Mouse (Mus musculus): ENCODE results near the gene Ppp1r27. TPM values are rescaled to one million over a fixed set of nuclear protein-coding genes. Genes with fewer than 3 reads are reported as not detected.

Ppp1r27 gene
- total and polyA plus RNA-seq, 3 experiments: 0.34 to 0.96 TPM; not detected in 1

DNA sequence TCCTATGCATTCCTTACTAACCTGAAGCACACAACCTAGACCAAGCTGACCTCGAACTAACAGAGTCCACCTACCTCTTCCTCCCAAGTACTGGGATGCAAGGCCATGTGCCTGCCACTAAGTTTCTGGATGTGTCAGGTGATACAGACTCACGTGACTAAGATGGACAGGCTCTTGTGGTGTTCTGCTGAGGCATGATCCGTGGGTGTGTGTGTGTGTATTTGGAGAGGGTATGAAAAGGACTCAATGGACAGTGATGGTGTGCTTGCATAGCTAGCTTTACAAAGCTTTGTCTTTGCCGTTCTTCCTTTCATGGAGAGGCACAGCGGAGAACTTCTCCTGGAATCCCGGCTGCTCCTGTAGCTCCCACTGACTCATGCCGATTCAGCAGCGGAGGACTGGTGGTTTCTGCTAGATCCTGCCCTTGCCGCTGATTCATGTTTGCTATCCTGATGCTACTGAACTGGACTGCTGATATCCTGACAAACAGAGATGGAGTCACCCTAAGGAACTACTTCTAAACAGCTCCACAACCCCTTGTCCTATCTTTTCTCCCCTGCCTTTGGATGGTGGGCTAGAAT is 42.6 kb downstream of the Ppp1r27 start:
- Histone ChIP-seq H3K9ac (ENCODE audit: low read depth, low read length) (no peak overlapping the region), H3K36me3 (ENCODE audit: control insufficient read depth, insufficient read depth, low read length) (no peaks in the 10 kb centered on the region), H3K4me3 (no peak overlapping the region), H3K79me2 (replicated peaks; ENCODE audit: control insufficient read depth, insufficient read depth, low read length) (no peaks in the 10 kb centered on the region), H3K27me3 (ENCODE audit: control insufficient read depth, insufficient read depth, low read length) (no peaks in the 10 kb centered on the region), H3K27ac (no peak overlapping the region), H3K4me1 (ENCODE audit: control insufficient read depth, insufficient read depth, low read length) (peaks cover 2% of the 10 kb centered on the region; the same call in 1 of the 2 replicates)
- 79% methylated on average over 9 of the region's 9 CpGs for WGBS
- intact Hi-C loops (cut with DNase I): no loop called here
- TF ChIP-seq EP300 (IDR thresholded peaks at IDR 0.05; ENCODE audit: insufficient read depth, low read depth, low read length) (no peak), POLR2A (IDR thresholded peaks at IDR 0.05; ENCODE audit: insufficient read depth, low read depth, low read length) (no peak), CTCF (IDR thresholded peaks at IDR 0.05) (no peak)
- no peak for DNase-seq

DNA sequence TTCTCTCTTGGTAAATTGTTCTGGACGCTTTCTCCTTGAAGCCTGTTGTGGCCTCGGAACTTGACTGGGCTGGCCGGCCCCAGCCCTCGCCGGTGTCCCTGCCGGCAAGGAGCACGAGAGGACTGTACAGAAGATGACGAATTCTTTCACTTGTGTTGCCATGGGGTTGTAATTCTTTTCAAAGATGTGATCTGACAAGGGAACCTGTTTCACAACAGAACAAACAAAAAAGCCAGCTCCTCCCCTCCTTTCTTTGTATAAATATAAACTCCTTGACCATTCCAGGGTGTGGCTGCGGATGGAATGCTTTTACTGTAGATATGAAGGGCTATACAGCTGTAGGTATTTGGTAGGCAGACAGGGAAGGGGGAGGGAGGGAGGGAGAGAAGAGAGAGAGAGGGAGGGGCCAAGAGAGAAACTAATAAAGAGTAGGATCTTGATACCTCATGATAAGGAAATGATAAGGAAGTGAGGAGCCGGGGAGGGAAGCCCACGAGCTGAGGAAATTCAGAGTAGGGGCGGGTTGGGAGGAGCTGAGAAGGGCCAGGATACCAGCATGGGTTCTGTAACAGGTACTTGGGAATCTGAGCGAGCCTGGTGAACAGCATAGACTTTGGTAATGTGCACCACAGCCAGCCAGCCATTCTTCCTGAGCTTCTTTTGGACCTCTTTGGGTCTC is 43.2 kb downstream of the Ppp1r27 start:
- H3K27ac ChIP-seq: no peak overlapping the region

DNA sequence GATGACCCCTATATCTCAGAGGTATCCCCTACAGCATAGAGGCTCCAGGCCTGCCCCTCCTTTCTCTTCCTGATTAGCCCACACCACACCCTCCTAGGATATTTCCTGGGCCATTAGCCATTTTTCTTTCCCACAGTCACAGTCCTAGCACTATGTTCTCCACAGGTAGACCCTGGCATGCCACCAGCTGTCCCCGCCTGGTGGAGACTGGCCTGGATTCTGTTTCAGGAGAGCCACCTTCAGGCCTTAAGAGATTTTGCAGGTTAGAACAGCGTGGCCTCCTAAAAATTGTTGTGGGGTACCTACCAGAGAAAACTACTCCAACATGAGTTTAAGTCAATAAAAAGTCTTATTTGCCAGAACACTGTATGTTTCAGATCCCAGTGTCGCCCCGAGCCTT is 44.0 kb downstream of the Ppp1r27 start:
- intact Hi-C loops (cut with DNase I): no loop called here
- no peak overlapping the region for H3K27ac ChIP-seq
- peaks cover 2% of the 10 kb centered on the region; the same call in 1 of the 2 replicates for H3K4me1 ChIP-seq (ENCODE audit: control insufficient read depth, insufficient read depth, low read length)
- H3K9ac ChIP-seq (ENCODE audit: low read depth, low read length): no peak overlapping the region
- DNase-seq: no peak
- H3K4me3 ChIP-seq: no peak overlapping the region
- 64% methylated on average over 4 of the region's 4 CpGs for WGBS
- no peaks in the 10 kb centered on the region for H3K79me2 ChIP-seq (replicated peaks; ENCODE audit: control insufficient read depth, insufficient read depth, low read length)
- TF ChIP-seq POLR2A (IDR thresholded peaks at IDR 0.05; ENCODE audit: insufficient read depth, low read depth, low read length) (no peak), CTCF (IDR thresholded peaks at IDR 0.05) (peak; percentile 54)
- H3K36me3 ChIP-seq (ENCODE audit: control insufficient read depth, insufficient read depth, low read length): no peaks in the 10 kb centered on the region
- no peaks in the 10 kb centered on the region for H3K27me3 ChIP-seq (ENCODE audit: control insufficient read depth, insufficient read depth, low read length)

More for the DNA sequence above, 43.2 kb downstream of the Ppp1r27 start:
- H3K4me1 ChIP-seq (ENCODE audit: control insufficient read depth, insufficient read depth, low read length): peaks cover 2% of the 10 kb centered on the region; the same call in 1 of the 2 replicates
- TF ChIP-seq POLR2A (IDR thresholded peaks at IDR 0.05; ENCODE audit: insufficient read depth, low read depth, low read length) (no peak), CTCF (IDR thresholded peaks at IDR 0.05) (no peak), EP300 (IDR thresholded peaks at IDR 0.05; ENCODE audit: insufficient read depth, low read depth, low read length) (no peak)
- WGBS: 72% methylated on average over 13 of the region's 13 CpGs
- no peak overlapping the region for H3K9ac ChIP-seq (ENCODE audit: low read depth, low read length)
- H3K36me3 ChIP-seq (ENCODE audit: control insufficient read depth, insufficient read depth, low read length): no peaks in the 10 kb centered on the region
- no peak overlapping the region for H3K4me3 ChIP-seq
- no peaks in the 10 kb centered on the region for H3K79me2 ChIP-seq (replicated peaks; ENCODE audit: control insufficient read depth, insufficient read depth, low read length)
- no peak for DNase-seq
- no peaks in the 10 kb centered on the region for H3K27me3 ChIP-seq (ENCODE audit: control insufficient read depth, insufficient read depth, low read length)
- intact Hi-C loops (cut with DNase I): no loop called here

DNA sequence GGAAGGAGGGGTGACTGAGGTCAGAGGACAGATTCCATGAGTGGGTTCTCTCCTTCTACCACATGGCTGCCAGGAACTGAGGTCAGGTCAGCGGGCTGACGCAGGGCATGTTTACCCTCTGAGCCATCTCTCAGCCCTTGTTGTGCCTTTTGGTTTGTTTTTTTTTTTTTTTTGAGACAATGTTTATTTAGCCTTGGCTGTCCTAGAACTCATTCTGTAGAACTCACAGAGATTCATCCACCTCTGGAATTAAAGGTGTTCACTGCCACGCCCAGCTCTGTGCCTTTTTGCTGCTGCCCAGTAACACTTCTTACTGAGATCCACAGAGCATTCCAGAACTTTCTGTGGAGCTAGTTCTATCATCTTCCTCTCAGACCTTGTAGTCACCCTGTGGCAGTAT is 45.3 kb downstream of the Ppp1r27 start:
- WGBS: 86% methylated on average over 3 of the region's 3 CpGs
- H3K27me3 ChIP-seq (ENCODE audit: control insufficient read depth, insufficient read depth, low read length): no peaks in the 10 kb centered on the region

DNA sequence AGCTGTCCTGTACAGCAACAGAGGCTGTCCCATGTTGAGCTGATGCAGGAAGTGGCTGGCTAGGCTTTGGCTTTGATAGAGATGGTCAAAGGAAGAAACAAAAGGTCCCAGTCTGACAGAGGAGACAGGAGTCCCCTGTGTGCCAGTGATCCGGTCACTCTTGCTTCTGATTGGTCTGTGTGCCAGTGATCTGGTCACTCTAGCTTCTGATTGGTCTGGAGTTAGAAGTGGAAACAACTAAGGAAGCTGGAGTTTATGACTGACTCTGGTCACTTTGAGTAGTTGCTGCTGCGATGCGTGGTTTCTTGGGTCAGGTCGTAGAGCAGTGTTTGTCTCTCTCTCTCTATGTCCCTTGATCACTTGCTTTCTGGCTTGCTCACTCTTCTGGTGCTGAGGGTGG is 49.2 kb downstream of the Ppp1r27 start:
- 80% methylated on average over 4 of the region's 4 CpGs for WGBS
- peaks cover 4% of the 10 kb centered on the region for H3K4me1 ChIP-seq (ENCODE audit: control insufficient read depth, insufficient read depth, low read length)
- intact Hi-C loops (cut with DNase I): no loop called here
- no peak for DNase-seq
- H3K79me2 ChIP-seq (replicated peaks; ENCODE audit: control insufficient read depth, insufficient read depth, low read length): no peaks in the 10 kb centered on the region
- no peaks in the 10 kb centered on the region for H3K27me3 ChIP-seq (ENCODE audit: control insufficient read depth, insufficient read depth, low read length)
- no peak overlapping the region for H3K27ac ChIP-seq
- no peak overlapping the region for H3K4me3 ChIP-seq
- no peak for TF ChIP-seq CTCF (IDR thresholded peaks at IDR 0.05)
- H3K9ac ChIP-seq (ENCODE audit: low read depth, low read length): no peak overlapping the region
- no peaks in the 10 kb centered on the region for H3K36me3 ChIP-seq (ENCODE audit: control insufficient read depth, insufficient read depth, low read length)

More for the DNA sequence above, 45.3 kb downstream of the Ppp1r27 start:
- H3K27ac ChIP-seq: no peak overlapping the region
- no peak overlapping the region for H3K9ac ChIP-seq (ENCODE audit: low read depth, low read length)
- intact Hi-C loops (cut with DNase I): no loop called here
- H3K36me3 ChIP-seq (ENCODE audit: control insufficient read depth, insufficient read depth, low read length): no peaks in the 10 kb centered on the region
- peaks cover 2% of the 10 kb centered on the region; the same call in 1 of the 2 replicates for H3K4me1 ChIP-seq (ENCODE audit: control insufficient read depth, insufficient read depth, low read length)
- no peaks in the 10 kb centered on the region for H3K79me2 ChIP-seq (replicated peaks; ENCODE audit: control insufficient read depth, insufficient read depth, low read length)
- no peak overlapping the region for H3K4me3 ChIP-seq
- DNase-seq: no peak
- no peak for TF ChIP-seq CTCF (IDR thresholded peaks at IDR 0.05)
- TF ChIP-seq POLR2A (IDR thresholded peaks at IDR 0.05; ENCODE audit: insufficient read depth, low read depth, low read length): no peak
- TF ChIP-seq EP300 (IDR thresholded peaks at IDR 0.05; ENCODE audit: insufficient read depth, low read depth, low read length): no peak

DNA sequence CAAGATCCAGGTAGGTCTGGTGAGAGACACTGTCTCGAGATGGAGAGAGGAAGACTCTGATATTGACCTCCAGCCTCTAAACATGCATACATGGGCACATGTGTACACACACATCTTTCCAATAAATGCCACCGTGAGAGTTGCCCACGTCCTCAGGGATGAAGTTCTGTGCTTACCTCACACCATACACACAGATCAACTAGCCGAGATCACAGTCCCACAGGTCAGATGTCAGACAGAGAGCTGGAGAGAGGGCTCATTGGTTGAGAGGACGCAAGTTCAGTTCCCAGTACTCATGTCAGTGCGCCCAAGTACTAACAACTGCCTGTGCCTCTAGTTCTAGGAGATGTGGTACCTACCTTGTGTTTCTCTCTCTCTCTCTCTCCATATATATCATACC is 49.9 kb downstream of the Ppp1r27 start:
- Histone ChIP-seq H3K79me2 (replicated peaks; ENCODE audit: control insufficient read depth, insufficient read depth, low read length) (no peaks in the 10 kb centered on the region), H3K4me3 (no peak overlapping the region), H3K27me3 (ENCODE audit: control insufficient read depth, insufficient read depth, low read length) (no peaks in the 10 kb centered on the region), H3K27ac (no peak overlapping the region), H3K9ac (ENCODE audit: low read depth, low read length) (no peak overlapping the region), H3K4me1 (ENCODE audit: control insufficient read depth, insufficient read depth, low read length) (peaks cover 4% of the 10 kb centered on the region), H3K36me3 (ENCODE audit: control insufficient read depth, insufficient read depth, low read length) (no peaks in the 10 kb centered on the region)
- 48% methylated on average over 6 of the region's 6 CpGs for WGBS
- DNase-seq: no peak
- intact Hi-C loops (cut with DNase I): no loop called here
- TF ChIP-seq EP300 (IDR thresholded peaks at IDR 0.05; ENCODE audit: insufficient read depth, low read depth, low read length): no peak
- TF ChIP-seq CTCF (IDR thresholded peaks at IDR 0.05): no peak
- no peak for TF ChIP-seq POLR2A (IDR thresholded peaks at IDR 0.05; ENCODE audit: insufficient read depth, low read depth, low read length)

All from heart, adult 2 months (tissue).